Mouse (Mus musculus): ENCODE measurements at regions not wholly inside any gene's neighbourhood (a gene's known extent, or its start where the extent isn't known, plus 50 kb on each side); places are given as distances from the start of the nearest gene placed in this dataset.

GRCm38 (mm10) chr17:4786524-4786923 is 207.6 kb upstream of the Arid1b start:
- no peak for DNase-seq (ENCODE audit: low spot score in 2 of 2)

- no peak for DNase-seq (ENCODE audit: low spot score in 2 of 2)
Measured at GRCm38 (mm10) chr17:4791873-4792272, 202.3 kb upstream of the Arid1b start.

GRCm38 (mm10) chr17:4796241-4796640 is 197.9 kb upstream of the Arid1b start:
- DNase-seq (ENCODE audit: low spot score in 2 of 2), result no peak

GRCm38 (mm10) chr17:4804013-4804412 is 190.1 kb upstream of the Arid1b start:
- DNase-seq (ENCODE audit: low spot score in 2 of 2), result no peak

GRCm38 (mm10) chr17:4806051-4806450 is 188.1 kb upstream of the Arid1b start:
- DNase-seq (ENCODE audit: low spot score in 2 of 2), result no peak

GRCm38 (mm10) chr17:4808926-4809325 is 185.2 kb upstream of the Arid1b start:
- DNase-seq (ENCODE audit: low spot score in 2 of 2), result no peak

GRCm38 (mm10) chr17:4813232-4813631 is 180.9 kb upstream of the Arid1b start:
- DNase-seq (ENCODE audit: low spot score in 2 of 2), result no peak

- no peak for DNase-seq (ENCODE audit: low spot score in 2 of 2)
Measured at GRCm38 (mm10) chr17:4813666-4814065, 180.5 kb upstream of the Arid1b start.

- no peak for DNase-seq (ENCODE audit: low spot score in 2 of 2)
Measured at GRCm38 (mm10) chr17:4825221-4825895, 168.8 kb upstream of the Arid1b start.

- DNase-seq (ENCODE audit: low spot score in 2 of 2), result no peak
Measured at GRCm38 (mm10) chr17:4834065-4834464, 160.1 kb upstream of the Arid1b start.

GRCm38 (mm10) chr17:4834571-4834970 is 159.6 kb upstream of the Arid1b start:
- DNase-seq (ENCODE audit: low spot score in 2 of 2), result no peak

- no peak for DNase-seq (ENCODE audit: low spot score in 2 of 2)
Measured at GRCm38 (mm10) chr17:4835065-4835705, 158.9 kb upstream of the Arid1b start.

- DNase-seq (ENCODE audit: low spot score in 2 of 2), result no peak
Measured at GRCm38 (mm10) chr17:4840123-4840522, 154.0 kb upstream of the Arid1b start.

GRCm38 (mm10) chr17:4858304-4858703 is 135.8 kb upstream of the Arid1b start:
- DNase-seq (ENCODE audit: low spot score in 2 of 2), result no peak

GRCm38 (mm10) chr17:4864901-4865300 is 129.2 kb upstream of the Arid1b start:
- DNase-seq (ENCODE audit: low spot score in 2 of 2), result no peak

GRCm38 (mm10) chr17:4865621-4866020 is 128.5 kb upstream of the Arid1b start:
- DNase-seq (ENCODE audit: low spot score in 2 of 2), result no peak

GRCm38 (mm10) chr17:4866026-4866896 is 127.9 kb upstream of the Arid1b start:
- no peak for DNase-seq (ENCODE audit: low spot score in 2 of 2)

- no peak for DNase-seq (ENCODE audit: low spot score in 2 of 2)
Measured at GRCm38 (mm10) chr17:4867083-4867482, 127.0 kb upstream of the Arid1b start.

GRCm38 (mm10) chr17:4867754-4868445 is 126.2 kb upstream of the Arid1b start:
- DNase-seq (ENCODE audit: low spot score in 2 of 2), result no peak

- no peak for DNase-seq (ENCODE audit: low spot score in 2 of 2)
Measured at GRCm38 (mm10) chr17:4868446-4868825, 125.7 kb upstream of the Arid1b start.

GRCm38 (mm10) chr17:4868861-4869260 is 125.3 kb upstream of the Arid1b start:
- DNase-seq (ENCODE audit: low spot score in 2 of 2), result no peak

- DNase-seq (ENCODE audit: low spot score in 2 of 2), result no peak
Measured at GRCm38 (mm10) chr17:4871267-4871666, 122.9 kb upstream of the Arid1b start.

All from spleen, postnatal 4 days (tissue).